Mouse (Mus musculus): ENCODE measurements around the gene Olfr157. TPM values are rescaled to one million over a fixed set of nuclear protein-coding genes. Genes with fewer than 3 reads are reported as not detected.

The Olfr157 gene
- total and polyA plus RNA-seq, 2 experiments from 2014 or later: not detected

GRCm38 (mm10) chr4:43875160-43875918, 35.3 kb upstream of the Olfr157 start, which contains the start of gene Reck:
Gene Reck, plus strand, starts transcription at chr4:43875530.
- peak within 1 kb of the TSS; percentile 45; the same call in 1 of the 2 replicates for H3K27ac ChIP-seq
- ATAC-seq (peak; percentile 94), DNase-seq (ENCODE audit: low spot score) (peak; percentile 91)
- WGBS: under 1% methylated on average over 73 of the region's 73 CpGs
- H3K27me3 ChIP-seq (ENCODE audit: insufficient read depth, low read length): no peaks in the 10 kb centered on the region
- no peak for TF ChIP-seq CTCF (IDR thresholded peaks at IDR 0.05; ENCODE audit: low read depth)
- H3K36me3 ChIP-seq (ENCODE audit: insufficient read depth, low read length): no peaks in the 10 kb centered on the region
- H3K9me3 ChIP-seq (ENCODE audit: low read length): no peaks in the 10 kb centered on the region
- peak within 1 kb of the TSS; percentile 93 for H3K4me3 ChIP-seq (ENCODE audit: low read length)
- H3K9ac ChIP-seq (replicated peaks; ENCODE audit: low read length): peak within 1 kb of the TSS; percentile 65
- H3K4me1 ChIP-seq (ENCODE audit: insufficient read depth, low read length): peaks cover 3% of the 10 kb centered on the region; the same call in 1 of the 2 replicates
- peak within 1 kb of the TSS; percentile 99 for H3K4me2 ChIP-seq (ENCODE audit: low read depth, low read length)

GRCm38 (mm10) chr4:43874501-43874900, 34.5 kb upstream of the Olfr157 start:
- no peaks in the 10 kb centered on the region for H3K27me3 ChIP-seq (ENCODE audit: insufficient read depth, low read length)
- peak overlapping the region; percentile 99 for H3K4me2 ChIP-seq (ENCODE audit: low read depth, low read length)
- H3K9me3 ChIP-seq (ENCODE audit: low read length): no peaks in the 10 kb centered on the region
- no peaks in the 10 kb centered on the region for H3K36me3 ChIP-seq (ENCODE audit: insufficient read depth, low read length)
- 33% methylated on average over 7 of the region's 7 CpGs for WGBS
- H3K27ac ChIP-seq: no peak overlapping the region
- no peak for TF ChIP-seq CTCF (IDR thresholded peaks at IDR 0.05; ENCODE audit: low read depth)
- H3K4me1 ChIP-seq (ENCODE audit: insufficient read depth, low read length): peaks cover 3% of the 10 kb centered on the region; the same call in 1 of the 2 replicates
- ATAC-seq (no peak), DNase-seq (ENCODE audit: low spot score) (no peak)
- H3K9ac ChIP-seq (replicated peaks; ENCODE audit: low read length): no peak overlapping the region
- H3K4me3 ChIP-seq (ENCODE audit: low read length): peak overlapping the region; percentile 93; the same call in 1 of the 2 replicates

- no peak overlapping the region for H3K27ac ChIP-seq
- H3K9me3 ChIP-seq (ENCODE audit: low read length): no peaks in the 10 kb centered on the region
- H3K4me3 ChIP-seq (ENCODE audit: low read length): no peak overlapping the region
- 90% methylated on average over 10 of the region's 10 CpGs for WGBS
- peaks cover under 1% of the 10 kb centered on the region; the same call in 1 of the 2 replicates for H3K4me1 ChIP-seq (ENCODE audit: insufficient read depth, low read length)
- ATAC-seq: no peak
- no peak overlapping the region for H3K9ac ChIP-seq (replicated peaks; ENCODE audit: low read length)
- no peak for DNase-seq (ENCODE audit: low spot score)
- TF ChIP-seq CTCF (IDR thresholded peaks at IDR 0.05; ENCODE audit: low read depth): no peak
- H3K4me2 ChIP-seq (ENCODE audit: low read depth, low read length): no peak overlapping the region
- no peaks in the 10 kb centered on the region for H3K36me3 ChIP-seq (ENCODE audit: insufficient read depth, low read length)
- no peaks in the 10 kb centered on the region for H3K27me3 ChIP-seq (ENCODE audit: insufficient read depth, low read length)
Measured at GRCm38 (mm10) chr4:43869821-43870220, 29.8 kb upstream of the Olfr157 start.

- 67% methylated on average over 4 of the region's 4 CpGs for WGBS
- no peak overlapping the region for H3K9ac ChIP-seq (replicated peaks; ENCODE audit: low read length)
- no peaks in the 10 kb centered on the region for H3K4me1 ChIP-seq (ENCODE audit: insufficient read depth, low read length)
- no peaks in the 10 kb centered on the region for H3K9me3 ChIP-seq (ENCODE audit: low read length)
- H3K27ac ChIP-seq: no peak overlapping the region
- no peaks in the 10 kb centered on the region for H3K27me3 ChIP-seq (ENCODE audit: insufficient read depth, low read length)
- ATAC-seq: no peak
- TF ChIP-seq CTCF (IDR thresholded peaks at IDR 0.05; ENCODE audit: low read depth): peak; percentile 35
- no peaks in the 10 kb centered on the region for H3K36me3 ChIP-seq (ENCODE audit: insufficient read depth, low read length)
- DNase-seq (ENCODE audit: low spot score): no peak
- no peak overlapping the region for H3K4me3 ChIP-seq (ENCODE audit: low read length)
- H3K4me2 ChIP-seq (ENCODE audit: low read depth, low read length): no peak overlapping the region
Measured at GRCm38 (mm10) chr4:43863298-43863697, 23.3 kb upstream of the Olfr157 start.

GRCm38 (mm10) chr4:43860744-43861519, 20.9 kb upstream of the Olfr157 start:
- no peaks in the 10 kb centered on the region for H3K9me3 ChIP-seq (ENCODE audit: low read length)
- H3K4me1 ChIP-seq (ENCODE audit: insufficient read depth, low read length): no peaks in the 10 kb centered on the region
- no peaks in the 10 kb centered on the region for H3K36me3 ChIP-seq (ENCODE audit: insufficient read depth, low read length)
- H3K27me3 ChIP-seq (ENCODE audit: insufficient read depth, low read length): no peaks in the 10 kb centered on the region
- H3K9ac ChIP-seq (replicated peaks; ENCODE audit: low read length): no peak overlapping the region
- TF ChIP-seq CTCF (IDR thresholded peaks at IDR 0.05; ENCODE audit: low read depth): peak; percentile 94
- no peak overlapping the region for H3K4me2 ChIP-seq (ENCODE audit: low read depth, low read length)
- WGBS: 12% methylated on average over 14 of the region's 14 CpGs
- H3K4me3 ChIP-seq (ENCODE audit: low read length): no peak overlapping the region
- ATAC-seq (peak; percentile 77; the same call in 1 of the 2 replicates), DNase-seq (ENCODE audit: low spot score) (peak; percentile 91)
- no peak overlapping the region for H3K27ac ChIP-seq

GRCm38 (mm10) chr4:43859886-43860285, 19.9 kb upstream of the Olfr157 start:
- no peak for TF ChIP-seq CTCF (IDR thresholded peaks at IDR 0.05; ENCODE audit: low read depth)
- H3K4me3 ChIP-seq (ENCODE audit: low read length): no peak overlapping the region
- DNase-seq (ENCODE audit: low spot score) (no peak), ATAC-seq (no peak)
- no peak overlapping the region for H3K9ac ChIP-seq (replicated peaks; ENCODE audit: low read length)
- H3K4me2 ChIP-seq (ENCODE audit: low read depth, low read length): no peak overlapping the region
- H3K4me1 ChIP-seq (ENCODE audit: insufficient read depth, low read length): no peaks in the 10 kb centered on the region
- WGBS: 72% methylated on average over 10 of the region's 10 CpGs
- no peaks in the 10 kb centered on the region for H3K36me3 ChIP-seq (ENCODE audit: insufficient read depth, low read length)
- H3K27ac ChIP-seq: no peak overlapping the region
- no peaks in the 10 kb centered on the region for H3K9me3 ChIP-seq (ENCODE audit: low read length)
- H3K27me3 ChIP-seq (ENCODE audit: insufficient read depth, low read length): no peaks in the 10 kb centered on the region

Data from hindbrain, postnatal 0 days (tissue).